Mouse (Mus musculus): ENCODE results near the gene Crisp3. TPM values are rescaled to one million over a fixed set of nuclear protein-coding genes. Genes with fewer than 3 reads are reported as not detected.

Gene Crisp3
- polyA plus RNA-seq (2012; rRNA removed) = not detected in 2 replicates

DNA sequence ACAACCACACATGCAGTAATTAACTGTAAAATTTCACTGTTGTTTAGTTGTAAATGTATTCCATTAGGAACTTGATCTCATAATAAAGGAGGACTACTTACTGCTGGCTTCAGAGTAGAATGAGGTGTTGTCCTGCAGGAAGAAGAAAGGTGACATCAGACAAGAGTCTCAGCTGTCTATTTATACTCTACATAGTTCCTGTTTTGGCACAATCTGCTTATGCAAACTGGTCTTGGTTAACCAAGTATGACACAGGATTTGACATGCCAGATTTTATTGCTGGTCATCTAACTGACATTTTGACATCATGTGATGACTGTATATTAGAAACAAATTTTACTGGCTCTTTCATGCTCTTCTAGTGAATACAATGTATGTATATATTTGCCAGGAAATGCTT, at the start of gene Crisp3:
Gene Crisp3, minus strand, starts transcription at position 154 of the 400 bp plus-strand sequence.

DNA sequence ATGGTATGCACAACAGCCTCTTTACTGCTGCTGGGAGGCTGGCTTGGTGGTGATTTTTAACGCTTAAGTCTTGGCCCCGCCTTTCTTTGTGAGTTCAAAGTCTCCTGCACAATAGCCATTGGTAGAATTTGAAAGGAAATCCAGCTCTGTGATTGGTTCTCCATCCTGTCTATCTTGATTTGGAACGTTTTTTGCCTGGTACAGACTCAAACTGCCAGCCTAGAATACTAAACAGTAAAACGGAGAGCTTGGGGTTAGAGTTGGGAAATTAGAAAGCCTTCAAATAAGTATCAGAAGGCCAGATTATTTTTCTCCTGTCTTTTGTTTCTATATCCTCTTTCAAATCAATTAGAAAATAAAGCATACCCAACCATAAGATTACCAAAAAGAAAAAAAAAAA, 33.5 kb downstream of the Crisp3 start, which contains the start of gene Pgk2:
Gene Pgk2, minus strand, starts transcription at position 101 of the 400 bp plus-strand sequence.

Other genes starting within 250 kb of the Crisp3 start
- not detected in 2 replicates for gene AC192777.2, start 146.8 kb downstream of the Crisp3 start, polyA plus RNA-seq (2012; rRNA removed)
- not detected in 2 replicates for gene Pgk2, start 33.6 kb downstream of the Crisp3 start, polyA plus RNA-seq (2012; rRNA removed)
- gene Crisp1, start 76.9 kb upstream of the Crisp3 start, polyA plus RNA-seq (2012; rRNA removed) = not detected in 2 replicates

Data from liver, embryonic 18 days (tissue).